Mouse (Mus musculus) lung, postnatal 36 days (tissue): ENCODE measurements around the gene Grin2d.
"Not testable (repeated sequence)": the region's sequence is repeated elsewhere in the genome, so short reads cannot be mapped to it uniquely, and the experiment has no call there.

Source experiments
- DNase-seq: peaks from one replicate; pipeline ENCODE4 v3.0.0; 2022; ENCODE audit warnings: mixed read lengths

The Grin2d gene

GRCm38 (mm10) chr7:45878278-45878677 lies at the start of gene Grin2d:
Gene Grin2d (minus strand): TSS chr7:45878378.
- not testable (repeated sequence) for DNase-seq

- DNase-seq, result peak; percentile 39
These were observed 46.2 kb upstream of the Grin2d start for GRCm38 (mm10) chr7:45924429-45924816.

- peak; percentile 88 for DNase-seq
These were observed 45.7 kb upstream of the Grin2d start, which contains the start of gene Ccdc114 for GRCm38 (mm10) chr7:45923762-45924428. Gene Ccdc114 (plus strand): TSS chr7:45924072.

- DNase-seq, result peak; percentile 98
These were observed 45.0 kb upstream of the Grin2d start for GRCm38 (mm10) chr7:45922928-45923761.

DNA sequence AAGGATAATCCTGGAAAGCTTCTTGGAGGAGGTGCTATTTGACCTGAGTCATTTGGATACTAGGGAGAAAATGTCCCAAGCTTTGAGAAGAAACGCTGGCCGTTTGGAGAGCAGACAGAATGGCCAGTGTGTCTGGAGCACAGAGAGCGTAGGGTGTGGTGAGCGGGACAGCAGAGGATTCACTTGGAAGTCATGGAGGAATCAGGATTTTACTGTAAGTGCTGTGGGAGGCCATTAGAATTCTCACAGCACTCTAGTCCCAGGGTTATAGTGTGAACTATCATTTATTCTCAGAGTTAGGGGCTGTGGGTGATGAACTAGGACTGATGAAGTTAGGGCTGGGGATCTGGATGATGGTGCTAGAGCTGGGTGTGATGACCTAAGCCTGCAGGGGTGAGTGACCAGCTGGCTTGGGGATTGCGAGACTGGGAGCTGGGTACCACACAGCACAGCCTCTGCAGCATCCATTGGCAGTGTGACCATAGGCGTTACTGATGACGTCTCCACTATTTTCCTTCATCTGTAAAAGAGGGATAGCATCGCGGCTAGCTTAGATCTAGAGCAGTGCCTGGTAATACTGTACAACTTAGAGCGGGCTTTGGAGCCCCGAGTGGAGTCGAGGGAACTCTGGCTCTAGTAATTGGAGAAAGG lies 43.9 kb upstream of the Grin2d start:
- no peak for DNase-seq

- peak; percentile 74 for DNase-seq
These were observed 43.1 kb upstream of the Grin2d start, which contains the start of gene Emp3 for GRCm38 (mm10) chr7:45921242-45921621. Gene Emp3 (minus strand): TSS chr7:45921404.

DNA sequence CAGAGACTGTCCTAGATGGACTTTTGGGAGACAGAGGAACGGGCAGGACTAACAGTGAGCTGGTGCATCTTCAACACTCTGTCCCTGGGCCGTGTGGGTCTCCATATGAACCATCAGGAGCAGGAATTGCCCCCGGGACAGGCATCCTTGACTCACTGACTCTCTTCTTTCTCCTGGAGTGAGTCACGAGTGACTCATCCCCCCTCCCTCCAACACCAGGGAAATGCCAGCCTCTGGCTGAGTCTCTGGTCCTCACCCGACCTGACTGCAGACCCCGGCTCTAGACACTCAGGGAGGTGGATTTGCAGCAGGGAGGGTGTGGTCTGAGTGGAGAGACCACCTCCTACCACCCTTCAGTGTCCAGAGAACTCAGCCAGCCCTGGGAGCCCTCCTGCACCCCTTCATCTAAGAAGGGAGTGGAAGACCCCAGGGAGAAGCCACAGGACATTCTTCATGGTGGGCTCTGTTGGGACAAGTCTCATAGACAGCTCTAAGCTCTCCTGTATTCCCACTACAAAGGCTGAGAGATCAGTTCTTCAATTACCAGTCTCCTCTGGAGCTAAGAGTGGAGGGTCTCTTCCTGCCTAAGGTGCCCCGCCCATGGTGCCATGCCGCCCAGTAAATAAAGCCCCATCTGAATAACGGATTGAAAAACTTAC lies 42.5 kb upstream of the Grin2d start:
- peak; percentile 53 for DNase-seq

DNA sequence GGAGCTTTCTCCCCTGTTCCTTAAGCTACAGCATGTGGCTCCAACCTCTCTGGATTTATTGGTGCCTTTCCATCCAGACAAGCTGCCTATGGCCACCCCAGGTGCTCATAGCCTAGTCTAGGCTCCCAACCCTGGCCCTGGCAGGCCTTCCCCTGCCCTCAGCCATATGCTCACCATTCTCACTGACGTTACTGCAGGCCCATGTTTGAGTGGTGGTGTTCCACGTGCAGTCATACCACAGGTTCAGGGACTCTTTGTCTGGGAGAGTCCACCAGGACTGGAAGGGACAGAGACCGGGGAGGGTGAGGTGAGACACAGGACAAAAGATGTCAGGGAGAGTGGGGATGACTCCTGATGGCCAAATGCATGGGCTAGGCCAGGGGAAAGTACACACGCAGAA lies 41.6 kb upstream of the Grin2d start:
- DNase-seq, result no peak

DNA sequence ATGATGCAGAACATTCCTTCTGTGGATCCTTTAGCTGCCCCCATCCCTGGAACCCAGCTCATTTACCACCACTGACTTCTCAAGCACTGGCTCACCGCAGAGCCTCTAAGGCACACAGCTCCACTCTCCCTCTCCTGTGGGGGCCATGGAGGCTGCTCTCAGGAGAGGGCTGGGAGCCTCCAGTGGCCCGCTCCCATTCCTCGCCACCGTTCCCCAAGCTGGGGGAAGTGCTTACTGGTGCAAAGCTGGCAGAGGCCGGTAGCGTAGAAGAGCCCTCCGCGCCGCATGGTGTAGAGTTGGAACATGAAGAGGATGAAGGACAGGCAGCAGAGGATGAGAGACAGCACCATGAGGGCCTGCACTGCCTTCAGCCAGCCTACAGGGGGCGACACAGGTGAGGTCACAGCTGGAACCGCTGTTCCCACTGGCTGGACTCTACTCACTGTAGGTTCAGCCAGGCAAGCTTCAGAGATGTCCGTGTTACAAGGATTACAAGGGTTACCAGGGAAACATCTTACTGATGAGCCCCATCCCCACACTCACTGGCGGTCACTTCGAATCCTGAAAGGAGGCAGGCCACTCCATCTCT lies 41.0 kb upstream of the Grin2d start:
- no peak for DNase-seq

DNA sequence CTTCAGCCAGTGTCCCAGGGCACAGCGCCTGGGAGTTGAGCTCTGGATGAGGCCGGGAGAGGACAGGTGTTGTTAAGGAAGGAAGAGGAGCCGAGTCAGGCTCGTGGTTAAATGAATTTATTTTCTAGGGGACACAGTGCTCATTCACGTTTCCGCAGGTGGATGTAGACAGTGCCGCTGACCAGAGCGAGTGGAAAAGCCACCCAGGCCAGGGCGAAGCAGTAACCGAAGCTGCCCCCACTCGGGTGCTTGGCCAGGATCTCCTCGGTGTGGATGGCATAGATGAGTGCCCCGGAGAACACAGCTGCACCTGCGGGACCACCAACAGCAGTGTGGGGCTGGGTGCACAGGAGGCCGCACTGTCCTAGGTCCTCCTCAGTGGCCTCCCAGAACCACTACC lies 39.7 kb upstream of the Grin2d start:
- DNase-seq, result no peak

GRCm38 (mm10) chr7:45917004-45917704 lies 39.0 kb upstream of the Grin2d start:
- no peak for DNase-seq

- peak; percentile 88 for DNase-seq
These were observed 38.2 kb upstream of the Grin2d start for GRCm38 (mm10) chr7:45916056-45917003.

- no peak for DNase-seq
These were observed 36.8 kb upstream of the Grin2d start for GRCm38 (mm10) chr7:45915011-45915410.

DNA sequence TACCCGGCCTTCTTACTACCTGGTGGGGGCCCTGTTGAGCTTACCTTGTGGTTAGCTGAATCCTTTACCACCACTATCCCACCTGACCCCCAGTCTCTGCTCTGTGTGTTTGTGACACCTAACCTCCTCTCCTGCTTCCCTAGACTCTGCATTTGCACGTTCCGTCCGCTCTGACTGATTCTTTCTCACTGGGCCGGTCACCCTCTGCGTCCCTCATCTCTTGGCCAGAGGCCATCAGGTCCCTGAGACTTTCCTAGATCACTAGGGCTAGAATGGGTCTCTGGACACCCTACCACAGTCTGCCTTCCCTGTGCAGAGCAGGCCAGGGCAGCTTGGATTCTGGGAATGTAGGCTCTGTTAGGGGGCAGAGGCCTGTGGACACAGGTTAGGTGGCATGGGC lies 35.9 kb upstream of the Grin2d start:
- DNase-seq, result no peak

DNA sequence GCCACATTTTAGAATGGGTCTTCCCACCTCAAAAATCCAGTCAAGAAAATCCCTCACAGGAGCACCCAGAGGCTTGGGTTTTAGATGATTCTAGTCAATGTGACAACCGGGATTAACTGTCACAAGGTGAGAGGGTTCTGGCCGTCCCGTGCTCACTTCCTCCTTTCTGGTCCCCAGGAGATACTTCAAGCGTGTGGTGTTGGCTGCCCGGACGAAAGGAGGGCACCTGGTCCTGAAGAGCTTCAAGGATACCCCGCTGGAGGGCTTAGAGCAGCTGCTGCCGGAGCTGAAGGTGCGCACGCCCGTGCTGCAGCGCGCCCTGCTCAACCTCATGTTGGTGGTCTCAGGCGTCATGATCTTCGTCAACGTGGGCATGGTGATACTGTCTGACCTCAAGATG lies 31.0 kb upstream of the Grin2d start:
- DNase-seq, result no peak

- DNase-seq, result no peak
These were observed 30.2 kb upstream of the Grin2d start for GRCm38 (mm10) chr7:45908384-45908783.

DNA sequence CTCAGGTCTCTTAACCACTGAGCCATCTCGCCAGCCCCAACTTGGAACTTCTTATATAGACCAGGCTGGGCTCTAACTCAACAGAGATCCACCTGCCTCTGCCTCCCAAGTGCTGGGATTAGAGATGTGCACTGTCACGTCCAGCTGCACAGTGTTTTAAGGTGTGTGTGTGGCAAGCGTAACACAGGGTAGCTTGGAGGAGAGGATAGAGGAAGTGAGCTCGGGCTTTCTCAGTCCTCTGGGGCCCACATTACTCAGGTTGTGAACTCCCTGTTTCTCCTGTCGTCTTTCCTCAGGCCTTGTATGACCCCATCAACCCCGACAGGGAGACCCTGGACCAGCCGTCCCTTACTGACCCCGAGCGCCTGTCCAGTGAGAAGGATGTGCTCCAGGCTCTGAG lies 28.4 kb upstream of the Grin2d start:
- no peak for DNase-seq

GRCm38 (mm10) chr7:45902481-45903002 lies 24.4 kb upstream of the Grin2d start:
- no peak for DNase-seq

DNA sequence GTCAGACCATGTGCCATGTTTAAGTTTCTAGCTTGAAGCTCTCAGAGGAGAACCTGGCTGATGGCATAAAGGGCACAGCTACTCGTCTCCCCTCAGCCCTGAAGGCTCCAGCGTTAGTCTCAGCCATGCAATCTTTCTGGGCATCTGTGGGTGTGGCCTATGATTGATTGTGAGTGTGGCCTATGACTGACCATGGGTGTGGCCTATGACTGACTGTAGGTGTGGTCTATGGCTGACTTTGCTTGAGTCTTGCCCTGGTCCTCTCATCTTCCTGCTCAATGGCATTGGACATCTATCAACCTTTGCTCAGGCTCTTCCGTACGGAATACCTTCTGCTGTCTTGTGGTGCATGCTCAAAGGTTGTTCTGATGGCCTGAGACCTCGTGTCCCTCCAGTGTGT lies 23.4 kb upstream of the Grin2d start:
- DNase-seq, result peak; percentile 44

- peak; percentile 69 for DNase-seq
These were observed 19.9 kb upstream of the Grin2d start for GRCm38 (mm10) chr7:45898125-45898524.
